Mouse (Mus musculus) hindlimb bud, embryonic 11.5 days (tissue): ENCODE results near the gene 6430571L13Rik.

Experiments
- DNase-seq: peaks from one replicate; pipeline ENCODE4 v3.0.0-alpha.2; 2012; ENCODE audit warnings: low read depth, low spot score; ENCODE audit errors: extremely low spot score

Gene 6430571L13Rik

GRCm38 (mm10) chr9:107340267-107340859, at the start of gene 6430571L13Rik:
Gene 6430571L13Rik, plus strand, starts transcription at chr9:107340602.
- peak; percentile 80 for DNase-seq

GRCm38 (mm10) chr9:107290897-107291296, 49.5 kb upstream of the 6430571L13Rik start:
- DNase-seq: no peak

- no peak for DNase-seq
Measured at GRCm38 (mm10) chr9:107294249-107294648, 46.2 kb upstream of the 6430571L13Rik start.

GRCm38 (mm10) chr9:107295616-107296015, 44.8 kb upstream of the 6430571L13Rik start:
- DNase-seq: no peak

GRCm38 (mm10) chr9:107296016-107296040, 44.6 kb upstream of the 6430571L13Rik start, which contains the start of gene Cish:
Gene Cish, plus strand, starts transcription at chr9:107296026.
- DNase-seq: no peak

- no peak for DNase-seq
Measured at GRCm38 (mm10) chr9:107296041-107296440, 44.4 kb upstream of the 6430571L13Rik start.

GRCm38 (mm10) chr9:107296501-107296965, 43.9 kb upstream of the 6430571L13Rik start:
- DNase-seq: peak; percentile 94

- no peak for DNase-seq
Measured at GRCm38 (mm10) chr9:107297059-107297458, 43.3 kb upstream of the 6430571L13Rik start.

- no peak for DNase-seq
Measured at GRCm38 (mm10) chr9:107297658-107298057, 42.7 kb upstream of the 6430571L13Rik start.

- DNase-seq: no peak
Measured at GRCm38 (mm10) chr9:107298059-107298780, 42.2 kb upstream of the 6430571L13Rik start.

GRCm38 (mm10) chr9:107298876-107299275, 41.5 kb upstream of the 6430571L13Rik start:
- no peak for DNase-seq

- DNase-seq: no peak
Measured at GRCm38 (mm10) chr9:107299783-107300182, 40.6 kb upstream of the 6430571L13Rik start.

GRCm38 (mm10) chr9:107300224-107300973, 40.0 kb upstream of the 6430571L13Rik start:
- DNase-seq: no peak

GRCm38 (mm10) chr9:107301554-107302331, 38.7 kb upstream of the 6430571L13Rik start:
- DNase-seq: no peak

GRCm38 (mm10) chr9:107302592-107302991, 37.8 kb upstream of the 6430571L13Rik start:
- DNase-seq: no peak

- no peak for DNase-seq
Measured at GRCm38 (mm10) chr9:107303121-107303820, 37.1 kb upstream of the 6430571L13Rik start.

GRCm38 (mm10) chr9:107303900-107304299, 36.5 kb upstream of the 6430571L13Rik start:
- no peak for DNase-seq

GRCm38 (mm10) chr9:107304383-107304782, 36.0 kb upstream of the 6430571L13Rik start:
- DNase-seq: no peak

- no peak for DNase-seq
Measured at GRCm38 (mm10) chr9:107305012-107305411, 35.4 kb upstream of the 6430571L13Rik start.

- no peak for DNase-seq
Measured at GRCm38 (mm10) chr9:107305601-107306542, 34.5 kb upstream of the 6430571L13Rik start.
